Mouse (Mus musculus) ES-E14 (cell line): ENCODE measurements around the gene Tmem132c.

Experiments
- HCFC1 ChIP-seq: IDR thresholded peaks from 2 replicates; pipeline ENCODE4 v1.6.1; 2012; ENCODE audit warnings: low read length, inconsistent platforms, borderline replicate concordance; ENCODE audit not compliant: insufficient read depth
- ZC3H11A ChIP-seq: IDR thresholded peaks from 2 replicates; pipeline ENCODE4 v1.6.1; 2012; ENCODE audit warnings: low read depth, mild to moderate bottlenecking, inconsistent platforms, low read length, borderline replicate concordance

GRCm38 (mm10) chr5:127477790-127478189 is 236.2 kb downstream of the Tmem132c start:
- TF ChIP-seq ZC3H11A: no peak
- TF ChIP-seq HCFC1: no peak
